Mouse (Mus musculus) heart, embryonic 13.5 days (tissue): ENCODE results near the gene Rad51b. TPM values are rescaled to one million over a fixed set of nuclear protein-coding genes. Genes with fewer than 3 reads are reported as not detected.

ENCODE experiments used
- ATAC-seq: fragments of 200-750 bp; cut with Nextera tagmentation; 2 replicates; pipeline ENCODE4 v1.8.0; 2017; ENCODE audit warnings: moderate TSS enrichment; ENCODE audit not compliant: insufficient number of reproducible peaks, low FRiP score, low TSS enrichment; ENCODE audit errors: extremely low read depth
- H3K27ac ChIP-seq: fragments of 300-500 bp; sonication (generic); replicated peaks from 2 replicates; pipeline ENCODE4 v1.5.1; 2015; ENCODE audit warnings: moderate library complexity, mild to moderate bottlenecking, inconsistent platforms
- H3K27me3 ChIP-seq: fragments of 300-500 bp; sonication (generic); replicated peaks from 2 replicates; pipeline ENCODE4 v1.6.1; 2015; ENCODE audit warnings: mild to moderate bottlenecking, inconsistent platforms
- H3K36me3 ChIP-seq: fragments of 300-500 bp; sonication (generic); 2 replicates; pipeline ENCODE4 v1.6.1; 2015; ENCODE audit warnings: mild to moderate bottlenecking, inconsistent platforms
- H3K4me1 ChIP-seq: fragments of 300-500 bp; sonication (generic); 2 replicates; pipeline ENCODE4 v1.6.1; 2015; ENCODE audit warnings: inconsistent platforms
- H3K4me2 ChIP-seq: fragments of 300-500 bp; sonication (generic); 2 replicates; pipeline ENCODE4 v1.6.1; 2015; ENCODE audit warnings: inconsistent platforms, mild to moderate bottlenecking, moderate library complexity
- H3K4me3 ChIP-seq: fragments of 300-500 bp; sonication (generic); 2 replicates; pipeline ENCODE4 v1.5.1; 2015; ENCODE audit warnings: moderate library complexity, mild to moderate bottlenecking, inconsistent platforms
- H3K9ac ChIP-seq: fragments of 300-500 bp; sonication (generic); 2 replicates; pipeline ENCODE4 v1.6.1; 2015; ENCODE audit warnings: inconsistent platforms, mild to moderate bottlenecking, moderate library complexity
- H3K9me3 ChIP-seq: fragments of 300-500 bp; sonication (generic); 2 replicates; pipeline ENCODE4 v1.6.1; 2016; ENCODE audit warnings: inconsistent platforms
- WGBS: fragments of 180-500 bp; shearing (Covaris S2); methylation state at CpG from one replicate; pipeline ENCODE4 v1.1.7; 2015; ENCODE audit warnings: mixed read lengths; 5-methylcytosine and 5-hydroxymethylcytosine counted together
- polyA plus RNA-seq: library from polyadenylated mRNA; unstranded; fragments of >200 nt; fragmentation: Nextera tagmentation; extraction: Ambion mirVana; gene quantifications from 2 replicates; pipeline ENCODE4 v1.2.1, GENCODE M21; 2015

Rad51b gene
- polyA plus RNA-seq, 1 experiment from 2014 or later, result 4.8 TPM

DNA sequence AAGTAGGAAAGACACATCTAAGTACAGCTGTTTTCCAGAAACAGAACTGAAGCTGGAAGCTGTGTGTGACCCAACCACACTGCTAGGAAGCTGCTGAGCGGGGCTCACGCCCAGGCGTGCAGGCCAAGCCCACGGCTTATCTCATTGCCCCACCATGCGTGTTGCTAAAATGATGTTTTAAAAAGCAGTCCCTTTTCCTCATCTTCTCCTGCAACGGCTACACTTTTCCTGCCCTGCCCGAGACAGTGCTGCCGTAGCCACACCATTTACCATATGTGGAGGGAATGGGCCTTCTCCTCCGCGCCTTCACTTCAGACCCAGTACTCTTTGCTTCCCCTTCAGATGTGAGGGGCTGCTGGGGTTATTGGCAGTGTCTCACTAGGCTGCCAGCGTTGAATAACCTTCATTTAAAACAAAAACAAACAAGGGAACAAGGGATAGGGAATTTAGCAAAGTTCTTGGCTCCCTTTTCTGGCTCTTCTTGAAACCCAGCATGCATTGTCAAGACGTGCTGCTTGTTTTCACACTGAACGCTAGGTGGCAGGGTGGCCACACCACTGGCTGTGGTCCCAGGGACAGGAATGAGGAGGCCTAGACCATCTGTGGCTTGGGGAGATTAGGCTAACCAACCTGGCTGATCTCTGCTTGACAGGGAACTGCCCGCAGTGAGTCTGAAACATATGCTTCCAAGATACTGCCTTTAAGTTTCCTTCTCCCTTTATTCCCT is 315.4 kb downstream of the Rad51b start:
- WGBS, result 47% methylated on average over 14 of the region's 14 CpGs
- ATAC-seq, result peak; percentile 68; the same call in 1 of the 2 replicates
- Histone ChIP-seq H3K9ac (no peak overlapping the region), H3K27me3 (no peaks in the 10 kb centered on the region), H3K9me3 (no peaks in the 10 kb centered on the region), H3K36me3 (no peaks in the 10 kb centered on the region), H3K4me2 (no peak overlapping the region), H3K4me3 (no peak overlapping the region), H3K4me1 (peaks cover 58% of the 10 kb centered on the region), H3K27ac (peak overlapping the region; percentile 72)

DNA sequence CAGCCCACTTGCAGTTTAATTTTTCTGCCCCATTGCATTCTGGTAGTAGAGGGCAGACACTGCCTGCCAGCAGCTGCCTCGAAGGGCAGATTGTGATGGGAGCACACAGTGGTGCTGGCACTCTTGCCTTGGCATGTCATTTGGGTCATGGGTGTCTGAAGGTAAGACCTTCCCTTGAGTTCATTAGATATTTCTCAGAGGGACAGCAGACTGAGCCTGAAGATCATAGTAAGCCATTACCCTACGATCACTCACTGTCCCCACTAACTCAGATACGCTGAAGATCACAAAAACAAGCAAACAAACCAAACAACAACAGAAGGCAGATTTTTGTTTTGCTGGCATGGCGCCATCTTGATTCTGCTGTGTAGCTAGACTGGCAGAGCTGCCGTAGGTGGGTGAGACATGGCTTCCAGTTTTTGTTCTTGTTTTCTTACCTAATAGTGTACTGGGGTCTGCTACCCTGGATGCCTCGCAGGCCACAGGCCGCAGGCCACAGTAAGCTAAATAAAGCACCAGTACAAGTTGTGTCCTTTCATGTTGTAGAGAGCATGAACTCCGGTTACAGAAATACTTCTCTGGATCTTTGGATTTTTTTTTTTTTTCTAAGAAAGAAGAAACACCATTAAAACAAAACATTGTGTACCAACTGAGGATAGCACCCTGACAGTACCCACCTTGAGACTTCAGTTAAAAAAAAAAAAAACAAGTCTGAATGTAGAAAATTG is 316.1 kb downstream of the Rad51b start:
- no peaks in the 10 kb centered on the region for H3K36me3 ChIP-seq
- H3K27ac ChIP-seq, result peak overlapping the region; percentile 72
- WGBS, result 77% methylated on average over 8 of the region's 8 CpGs
- no peak overlapping the region for H3K4me2 ChIP-seq
- H3K27me3 ChIP-seq, result no peaks in the 10 kb centered on the region
- H3K4me1 ChIP-seq, result peaks cover 58% of the 10 kb centered on the region
- H3K9me3 ChIP-seq, result no peaks in the 10 kb centered on the region
- ATAC-seq, result no peak
- H3K9ac ChIP-seq, result no peak overlapping the region
- no peak overlapping the region for H3K4me3 ChIP-seq

DNA sequence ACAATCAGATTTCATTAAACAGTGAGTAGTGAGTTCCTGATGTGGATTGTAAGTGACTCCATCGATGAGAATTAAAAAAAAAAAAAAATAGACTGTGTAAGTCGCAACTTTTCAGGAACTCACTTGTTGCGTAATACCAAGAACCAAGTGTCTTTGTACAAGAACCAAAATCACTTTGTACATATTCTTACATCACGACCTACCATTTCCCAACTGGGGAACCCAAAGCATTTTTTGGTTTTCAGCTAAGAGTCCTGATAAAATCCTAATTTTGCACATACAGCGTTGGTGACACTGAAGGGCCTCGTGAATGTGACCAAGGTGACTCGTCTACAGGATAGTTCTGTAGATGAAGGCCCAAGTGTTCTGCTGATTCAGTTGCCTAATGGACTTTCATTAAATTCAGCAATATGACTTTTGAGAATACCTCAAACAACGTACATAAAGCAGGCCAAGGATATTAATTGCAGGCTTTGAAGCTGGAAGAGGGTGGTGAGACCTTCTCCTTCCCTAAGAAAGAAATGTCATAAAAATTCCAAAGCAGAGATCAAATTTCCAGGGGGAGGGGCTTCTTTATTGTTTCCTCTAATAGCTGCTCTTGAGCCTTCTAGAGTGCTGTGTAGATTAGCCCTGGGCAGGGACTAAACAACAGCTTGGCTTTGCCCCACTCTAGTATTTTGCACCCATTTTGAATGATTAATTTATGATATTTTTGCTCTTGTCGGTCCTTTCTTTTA is 316.9 kb downstream of the Rad51b start:
- Histone ChIP-seq H3K27ac (peak overlapping the region; percentile 59), H3K9me3 (no peaks in the 10 kb centered on the region), H3K9ac (no peak overlapping the region), H3K4me2 (no peak overlapping the region), H3K36me3 (no peaks in the 10 kb centered on the region), H3K4me1 (peaks cover 58% of the 10 kb centered on the region), H3K4me3 (no peak overlapping the region), H3K27me3 (no peaks in the 10 kb centered on the region)
- whole genome bisulfite sequencing, result 76% methylated on average over 9 of the region's 9 CpGs
- no peak for ATAC-seq

DNA sequence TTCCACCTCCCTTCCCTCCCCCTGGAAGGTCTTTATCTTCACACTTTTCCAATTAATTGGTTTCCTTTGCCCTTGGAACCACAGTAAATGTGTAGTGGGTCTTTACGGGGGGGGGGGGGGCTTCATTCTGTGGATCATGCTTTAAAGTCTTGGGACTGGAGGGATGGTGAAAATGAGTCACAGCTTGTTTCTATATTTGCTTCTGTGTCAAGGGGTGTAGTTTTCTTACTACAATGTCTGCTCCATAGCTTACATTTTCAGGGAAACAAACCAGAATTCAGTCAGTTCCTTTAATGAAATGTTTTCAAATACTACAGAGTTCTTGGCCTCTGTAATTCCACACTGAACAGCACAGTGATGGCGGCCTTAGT is 317.5 kb downstream of the Rad51b start:
- Histone ChIP-seq H3K4me1 (peaks cover 58% of the 10 kb centered on the region), H3K4me3 (no peak overlapping the region), H3K27ac (peak overlapping the region; percentile 59), H3K9ac (no peak overlapping the region), H3K36me3 (no peaks in the 10 kb centered on the region), H3K9me3 (no peaks in the 10 kb centered on the region), H3K27me3 (no peaks in the 10 kb centered on the region), H3K4me2 (no peak overlapping the region)
- no peak for ATAC-seq
- 65% methylated on average over 2 of the region's 2 CpGs for WGBS

DNA sequence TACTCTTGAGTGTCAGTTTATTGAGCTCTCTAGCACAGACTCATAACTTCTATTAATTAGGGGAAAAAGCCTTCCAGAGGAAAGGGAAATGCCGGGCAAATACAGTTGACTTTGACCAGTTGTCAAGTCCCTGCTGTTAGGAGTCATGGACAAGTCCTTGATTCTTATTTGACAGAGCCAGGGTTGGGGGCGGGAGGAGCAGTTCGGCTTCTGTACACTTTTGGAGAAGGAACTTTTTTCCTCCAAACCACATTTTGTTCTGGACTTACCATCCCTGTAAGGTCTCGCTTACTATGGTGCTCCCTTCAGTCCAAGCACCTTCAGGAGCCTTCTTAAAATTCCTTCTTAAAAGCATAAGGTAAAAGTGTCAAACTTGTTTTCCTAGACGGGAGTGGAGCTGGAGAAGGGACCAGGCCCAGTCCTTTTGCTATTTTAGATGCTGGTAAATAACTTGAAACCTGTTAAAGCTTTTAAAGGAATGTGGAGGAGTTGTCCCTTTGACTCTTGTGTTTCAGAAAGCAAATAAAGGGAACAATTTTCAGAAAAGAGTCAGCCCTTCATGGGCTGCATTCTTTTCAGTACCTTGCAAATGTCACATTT is 318.7 kb downstream of the Rad51b start:
- no peak overlapping the region for H3K4me3 ChIP-seq
- no peaks in the 10 kb centered on the region for H3K36me3 ChIP-seq
- 72% methylated on average over 5 of the region's 5 CpGs for WGBS
- H3K27me3 ChIP-seq, result no peaks in the 10 kb centered on the region
- peaks cover 47% of the 10 kb centered on the region for H3K4me1 ChIP-seq
- H3K27ac ChIP-seq, result no peak overlapping the region
- H3K4me2 ChIP-seq, result no peak overlapping the region
- no peak for ATAC-seq
- no peaks in the 10 kb centered on the region for H3K9me3 ChIP-seq
- H3K9ac ChIP-seq, result no peak overlapping the region

DNA sequence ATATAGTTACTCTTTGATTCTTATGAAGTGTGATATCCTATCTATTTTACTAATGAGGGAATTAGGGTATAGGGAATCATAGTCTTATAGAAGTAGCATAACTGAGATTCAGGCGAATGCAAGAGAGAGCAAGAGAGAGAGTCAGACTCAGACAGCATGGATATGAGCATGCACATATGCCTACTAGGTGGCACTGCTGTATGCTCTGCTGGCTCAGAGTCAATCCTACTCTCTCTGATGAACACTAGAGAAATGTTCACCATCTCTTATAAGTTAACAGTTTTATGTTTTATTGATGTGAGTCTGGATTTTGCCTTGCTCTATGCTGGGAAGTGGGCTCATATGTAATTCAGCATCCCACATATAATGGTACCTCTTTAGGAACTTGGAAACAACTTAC is 321.9 kb downstream of the Rad51b start:
- WGBS, result 91% methylated on average over 1 of the region's 1 CpGs
- Histone ChIP-seq H3K9ac (no peak overlapping the region), H3K4me3 (no peak overlapping the region), H3K4me1 (peaks cover 17% of the 10 kb centered on the region), H3K4me2 (no peak overlapping the region), H3K27ac (no peak overlapping the region), H3K9me3 (no peaks in the 10 kb centered on the region), H3K27me3 (no peaks in the 10 kb centered on the region), H3K36me3 (no peaks in the 10 kb centered on the region)
- no peak for ATAC-seq

DNA sequence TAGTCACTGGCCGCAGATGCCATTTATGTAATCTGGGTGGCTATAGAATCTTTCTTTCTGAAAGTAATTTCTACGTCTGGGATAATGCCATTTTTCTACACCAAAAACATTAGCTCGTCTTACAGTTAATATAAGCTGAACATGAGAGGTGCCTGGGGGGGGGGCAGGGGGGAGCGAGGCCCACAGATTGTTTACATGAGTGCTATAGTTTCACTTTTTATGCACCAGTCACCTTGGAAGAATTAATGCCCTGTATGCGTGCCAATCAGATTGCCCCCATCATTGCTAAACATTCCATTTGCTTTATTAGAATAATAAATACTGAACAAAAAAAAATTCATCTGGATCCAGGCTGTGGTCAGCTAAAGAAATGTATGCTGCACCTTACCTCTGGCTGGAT is 323.6 kb downstream of the Rad51b start:
- no peaks in the 10 kb centered on the region for H3K36me3 ChIP-seq
- H3K9ac ChIP-seq, result no peak overlapping the region
- WGBS, result 84% methylated on average over 5 of the region's 5 CpGs
- no peak overlapping the region for H3K27ac ChIP-seq
- peaks cover 6% of the 10 kb centered on the region for H3K4me1 ChIP-seq
- no peaks in the 10 kb centered on the region for H3K9me3 ChIP-seq
- H3K4me3 ChIP-seq, result no peak overlapping the region
- no peak for ATAC-seq
- no peak overlapping the region for H3K4me2 ChIP-seq
- no peaks in the 10 kb centered on the region for H3K27me3 ChIP-seq

DNA sequence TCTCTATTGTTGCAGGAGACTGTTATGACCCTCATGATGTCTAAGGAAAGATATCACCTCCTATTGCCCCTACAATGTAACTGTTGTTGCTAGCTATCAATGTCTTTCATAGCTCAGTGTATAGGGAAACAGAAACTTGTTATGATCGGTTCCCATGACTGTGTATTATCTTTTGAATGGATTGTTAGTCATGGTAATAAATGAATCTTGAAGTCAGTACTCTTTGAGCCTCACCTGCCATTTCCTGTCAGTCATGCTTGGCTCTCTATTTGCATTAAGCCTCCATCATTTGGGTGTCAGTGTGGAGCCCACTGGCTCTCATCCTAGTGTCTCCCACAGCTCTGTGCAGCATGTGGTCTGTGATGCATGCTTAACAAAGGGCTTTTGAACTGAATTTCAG is 326.2 kb downstream of the Rad51b start:
- WGBS, result 78% methylated on average over 1 of the region's 1 CpGs
- Histone ChIP-seq H3K9ac (no peak overlapping the region), H3K4me3 (no peak overlapping the region), H3K36me3 (no peaks in the 10 kb centered on the region), H3K4me2 (no peak overlapping the region), H3K27ac (no peak overlapping the region), H3K9me3 (no peaks in the 10 kb centered on the region), H3K4me1 (peaks cover 22% of the 10 kb centered on the region), H3K27me3 (no peaks in the 10 kb centered on the region)
- no peak for ATAC-seq

DNA sequence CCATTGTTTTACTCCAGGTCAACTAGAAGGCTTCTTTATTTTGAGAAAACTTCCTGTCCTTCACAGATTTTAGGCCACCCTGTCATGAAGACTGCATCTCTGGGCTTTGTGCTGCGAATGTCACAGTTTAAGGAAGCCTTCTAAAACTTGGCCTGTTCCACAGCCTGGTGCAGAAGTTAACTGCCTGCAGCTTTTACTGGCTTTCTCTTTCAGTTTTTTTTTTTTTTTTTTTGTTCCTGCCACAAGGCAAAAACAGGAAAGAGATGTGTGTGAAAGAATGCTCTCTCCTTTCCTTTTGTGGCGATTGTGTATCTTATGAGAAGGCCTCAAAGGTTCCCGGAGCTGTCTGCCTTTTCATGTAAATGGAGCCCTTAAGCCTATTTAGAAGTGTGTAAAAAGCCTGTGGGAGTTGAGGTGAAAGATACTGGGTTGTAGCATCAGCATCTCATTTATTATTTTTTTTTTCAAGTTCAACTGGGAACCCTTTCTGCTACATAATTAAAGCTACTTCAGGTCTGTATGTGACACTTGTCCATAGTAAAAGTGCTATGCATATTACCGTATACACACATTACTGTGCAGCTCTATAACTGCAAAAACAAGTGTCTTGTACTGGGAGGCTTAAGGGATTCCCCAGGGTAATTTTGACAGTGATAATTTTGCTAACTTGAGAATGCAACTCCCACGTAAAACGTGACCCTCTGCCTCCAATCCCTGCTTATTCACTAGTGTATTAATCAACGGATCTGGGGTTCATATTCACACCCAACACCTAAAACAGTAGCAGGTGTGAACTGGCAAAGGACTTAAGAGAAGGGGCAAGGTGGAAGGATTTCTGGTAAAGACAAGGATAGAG is 328.8 kb downstream of the Rad51b start:
- Histone ChIP-seq H3K9me3 (no peaks in the 10 kb centered on the region), H3K36me3 (no peaks in the 10 kb centered on the region), H3K27ac (peak overlapping the region; percentile 46), H3K4me2 (no peak overlapping the region), H3K4me3 (no peak overlapping the region), H3K4me1 (peaks cover 25% of the 10 kb centered on the region), H3K27me3 (no peaks in the 10 kb centered on the region), H3K9ac (no peak overlapping the region)
- no peak for ATAC-seq
- WGBS, result 49% methylated on average over 7 of the region's 7 CpGs

DNA sequence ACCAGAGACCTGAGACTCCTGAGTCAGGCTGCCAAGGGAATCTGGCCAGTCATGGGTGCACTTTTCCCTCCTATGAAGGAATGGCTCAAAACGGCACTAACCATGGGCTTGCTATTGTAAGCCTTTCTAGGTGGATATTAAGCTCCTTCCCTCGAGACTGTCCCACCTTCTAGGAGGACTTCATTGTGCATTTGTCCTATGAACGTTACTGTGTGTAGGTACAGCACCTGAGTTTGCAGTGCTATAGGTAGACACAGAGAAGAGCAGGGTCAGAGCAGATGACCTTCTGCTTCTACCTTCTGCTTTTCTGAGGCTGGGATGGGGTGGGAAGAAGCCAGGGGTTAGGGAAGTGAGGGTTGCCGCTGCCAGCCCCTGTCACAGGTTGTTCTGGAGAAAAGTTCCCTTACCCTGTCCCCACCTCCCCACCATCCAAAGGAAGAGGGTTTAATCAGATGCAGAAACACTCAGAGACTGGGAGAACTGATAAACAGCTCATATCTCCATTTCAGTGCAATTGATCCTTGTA is 329.5 kb downstream of the Rad51b start:
- Histone ChIP-seq H3K36me3 (no peaks in the 10 kb centered on the region), H3K27ac (peak overlapping the region; percentile 46), H3K4me1 (peaks cover 25% of the 10 kb centered on the region), H3K4me3 (no peak overlapping the region), H3K9ac (no peak overlapping the region), H3K27me3 (no peaks in the 10 kb centered on the region), H3K9me3 (no peaks in the 10 kb centered on the region), H3K4me2 (no peak overlapping the region)
- WGBS, result 64% methylated on average over 4 of the region's 4 CpGs
- no peak for ATAC-seq
